Mouse (Mus musculus): ENCODE results near the gene Rapgef6.

Rapgef6 gene

GRCm38 (mm10) chr11:54522529-54523430 is at the start of gene Rapgef6:
Rapgef6 (plus strand) TSS chr11:54522847.
- DNase-seq (ENCODE audit: low read depth, low spot score) = peak; percentile 99

GRCm38 (mm10) chr11:54478414-54478813 is 44.2 kb upstream of the Rapgef6 start:
- peak; percentile 11 for DNase-seq (ENCODE audit: low read depth, low spot score)

GRCm38 (mm10) chr11:54486041-54486440 is 36.6 kb upstream of the Rapgef6 start:
- DNase-seq (ENCODE audit: low read depth, low spot score) = no peak

- no peak for DNase-seq (ENCODE audit: low read depth, low spot score)
Observed at GRCm38 (mm10) chr11:54491946-54492558, 30.6 kb upstream of the Rapgef6 start.

- peak; percentile 21 for DNase-seq (ENCODE audit: low read depth, low spot score)
Observed at GRCm38 (mm10) chr11:54492559-54492958, 30.1 kb upstream of the Rapgef6 start.

- no peak for DNase-seq (ENCODE audit: low read depth, low spot score)
Observed at GRCm38 (mm10) chr11:54499838-54500237, 22.8 kb upstream of the Rapgef6 start.

GRCm38 (mm10) chr11:54502546-54503245 is 20.0 kb upstream of the Rapgef6 start:
- DNase-seq (ENCODE audit: low read depth, low spot score) = peak; percentile 27

GRCm38 (mm10) chr11:54513584-54513983 is 9.1 kb upstream of the Rapgef6 start:
- no peak for DNase-seq (ENCODE audit: low read depth, low spot score)

- peak; percentile 14 for DNase-seq (ENCODE audit: low read depth, low spot score)
Observed at GRCm38 (mm10) chr11:54521927-54522528, 619 bp upstream of the Rapgef6 start.

- no peak for DNase-seq (ENCODE audit: low read depth, low spot score)
Observed at GRCm38 (mm10) chr11:54523431-54524001, 869 bp downstream of the Rapgef6 start.

- DNase-seq (ENCODE audit: low read depth, low spot score) = no peak
Observed at GRCm38 (mm10) chr11:54528002-54528401, 5.4 kb downstream of the Rapgef6 start.

GRCm38 (mm10) chr11:54530391-54530790 is 7.7 kb downstream of the Rapgef6 start:
- DNase-seq (ENCODE audit: low read depth, low spot score) = peak; percentile 18

- DNase-seq (ENCODE audit: low read depth, low spot score) = no peak
Observed at GRCm38 (mm10) chr11:54530916-54531315, 8.3 kb downstream of the Rapgef6 start.

GRCm38 (mm10) chr11:54533834-54534233 is 11.2 kb downstream of the Rapgef6 start:
- no peak for DNase-seq (ENCODE audit: low read depth, low spot score)

GRCm38 (mm10) chr11:54534871-54535270 is 12.2 kb downstream of the Rapgef6 start:
- DNase-seq (ENCODE audit: low read depth, low spot score) = peak; percentile 39

- no peak for DNase-seq (ENCODE audit: low read depth, low spot score)
Observed at GRCm38 (mm10) chr11:54539031-54539430, 16.4 kb downstream of the Rapgef6 start.

- no peak for DNase-seq (ENCODE audit: low read depth, low spot score)
Observed at GRCm38 (mm10) chr11:54539486-54539885, 16.8 kb downstream of the Rapgef6 start.

GRCm38 (mm10) chr11:54540328-54540727 is 17.7 kb downstream of the Rapgef6 start:
- no peak for DNase-seq (ENCODE audit: low read depth, low spot score)

- no peak for DNase-seq (ENCODE audit: low read depth, low spot score)
Observed at GRCm38 (mm10) chr11:54542414-54542813, 19.8 kb downstream of the Rapgef6 start.

- DNase-seq (ENCODE audit: low read depth, low spot score) = no peak
Observed at GRCm38 (mm10) chr11:54554970-54555369, 32.3 kb downstream of the Rapgef6 start.

GRCm38 (mm10) chr11:54562761-54563160 is 40.1 kb downstream of the Rapgef6 start:
- peak; percentile 10 for DNase-seq (ENCODE audit: low read depth, low spot score)

Data from skeletal muscle tissue, adult 2 months (tissue).